ENCODE assay signal across 8 mouse cellular contexts in the genomic region with DNA sequence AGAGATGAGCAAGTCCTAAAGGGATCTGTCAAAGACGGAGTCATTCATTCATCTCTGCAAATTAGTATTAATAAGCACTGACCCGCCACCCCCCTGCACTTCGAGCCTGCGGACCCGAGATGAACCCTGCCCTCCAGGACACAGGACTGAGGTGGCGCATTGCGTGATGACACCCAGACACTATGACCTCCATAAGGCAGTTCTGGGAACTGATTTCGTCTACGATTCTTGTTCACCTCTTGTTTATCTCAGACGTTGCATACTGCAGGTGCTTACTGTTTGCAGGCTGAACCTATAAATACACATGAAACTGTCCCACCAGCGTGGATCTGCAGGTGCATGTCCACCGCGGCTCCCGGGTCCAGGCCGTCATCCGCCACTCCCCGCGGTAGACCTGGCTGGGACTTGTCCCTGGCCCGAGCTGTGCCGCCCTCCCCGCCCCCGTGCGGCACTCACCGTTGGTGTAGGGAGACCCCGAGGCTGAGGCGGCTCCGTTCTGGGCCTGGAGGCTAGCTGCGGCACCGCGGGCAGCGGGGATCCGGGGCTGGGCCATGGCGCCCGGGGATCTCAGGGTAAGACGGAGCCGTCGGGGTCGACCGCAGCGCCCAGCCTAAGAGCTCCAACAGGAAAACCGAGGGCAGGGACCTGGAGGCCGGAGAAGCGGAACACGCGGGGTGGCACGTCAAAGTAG. TPM values are rescaled to one million over a fixed set of nuclear protein-coding genes. Genes with fewer than 3 reads are reported as not detected.
A peak's percentile ranks its signal among the peaks of the same experiment; 100 is the strongest.
DNase-seq lines count a peak whose midpoint lies in the region; ATAC-seq and TF ChIP-seq lines count a peak whose summit lies in the region.

No protein-coding gene starts in this region.

- WGBS in cerebellum, adult 2 months: 1% methylated on average over 46 of the region's 46 CpGs
- WGBS in heart, embryonic 16.5 days: under 1% methylated on average over 46 of the region's 46 CpGs
- under 1% methylated on average over 43 of the region's 46 CpGs for WGBS in limb, embryonic 14.5 days
- under 1% methylated on average over 45 of the region's 46 CpGs for WGBS in midbrain, postnatal 0 days

- peak overlapping the region; percentile 32 for H3K27ac ChIP-seq in cerebellum, adult 2 months (ENCODE audit: insufficient read depth, low read length)
- H3K27ac ChIP-seq in heart, embryonic 16.5 days (ENCODE audit: low read length): peak overlapping the region; percentile 64
- peak overlapping the region; percentile 63 for H3K27ac ChIP-seq in limb, embryonic 14.5 days (replicated peaks; ENCODE audit: low read depth, low read length)
- peak overlapping the region; percentile 79 for H3K27ac ChIP-seq in midbrain, postnatal 0 days (ENCODE audit: low read depth, low read length)

- no peak for DNase-seq in cerebellum, adult 2 months
- no peak for DNase-seq in cerebellum, adult 8-10 months
- peak; percentile 46 for DNase-seq in urinary bladder, postnatal 14 days (ENCODE audit: low spot score)
- no peak for DNase-seq in urinary bladder, adult 18-20 months (ENCODE audit: low spot score in 2 of 2)
- DNase-seq in limb, embryonic 14.5 days (ENCODE audit: low spot score): no peak
- peak; percentile 2 for DNase-seq in midbrain, postnatal 0 days (ENCODE audit: low spot score)
- no peak for DNase-seq in layer of hippocampus, adult 18-20 months (ENCODE audit: low spot score in 2 of 2)

- peak overlapping the region; percentile 90 for H3K4me2 ChIP-seq in heart, embryonic 16.5 days (ENCODE audit: low read depth, low read length)
- H3K4me2 ChIP-seq in limb, embryonic 14.5 days (replicated peaks; ENCODE audit: low read depth, low read length, severe bottlenecking): peak overlapping the region; percentile 81
- peak overlapping the region; percentile 89 for H3K4me2 ChIP-seq in midbrain, postnatal 0 days (ENCODE audit: low read depth, low read length, poor library complexity, severe bottlenecking)

- no peak for TF ChIP-seq POLR2A in cerebellum, adult 2 months (IDR thresholded peaks at IDR 0.05; ENCODE audit: borderline replicate concordance, insufficient read depth, low read length)
- no peak for TF ChIP-seq POLR2A in limb, embryonic 14.5 days (IDR thresholded peaks at IDR 0.05; ENCODE audit: borderline replicate concordance, extremely low read depth, insufficient read depth, insufficient read length)

- peak overlapping the region; percentile 94 for H3K9ac ChIP-seq in heart, embryonic 16.5 days (ENCODE audit: low read length)
- H3K9ac ChIP-seq in limb, embryonic 14.5 days (ENCODE audit: low read depth, low read length, severe bottlenecking): peak overlapping the region; percentile 93
- peak overlapping the region; percentile 97 for H3K9ac ChIP-seq in midbrain, postnatal 0 days (replicated peaks; ENCODE audit: low read length, poor library complexity, severe bottlenecking)

- no peaks in the 10 kb centered on the region for H3K27me3 ChIP-seq in cerebellum, adult 2 months (ENCODE audit: control insufficient read depth, insufficient read depth, low read length)
- no peaks in the 10 kb centered on the region for H3K27me3 ChIP-seq in heart, embryonic 16.5 days (ENCODE audit: control insufficient read depth, insufficient read depth, low read length)
- no peaks in the 10 kb centered on the region for H3K27me3 ChIP-seq in limb, embryonic 14.5 days (ENCODE audit: control insufficient read depth, insufficient read depth, low read length)
- 0 out of 2 replicates have a peak, but pooled peaks cover 3% of the 10 kb centered on the region for H3K27me3 ChIP-seq in midbrain, postnatal 0 days (ENCODE audit: insufficient read depth, low read length)

- H3K9me3 ChIP-seq in heart, embryonic 16.5 days (replicated peaks; ENCODE audit: control insufficient read depth, low read length): no peaks in the 10 kb centered on the region
- H3K9me3 ChIP-seq in limb, embryonic 14.5 days (ENCODE audit: control insufficient read depth, low read length): no peaks in the 10 kb centered on the region
- H3K9me3 ChIP-seq in midbrain, postnatal 0 days (ENCODE audit: low read length): no peaks in the 10 kb centered on the region

- peak; percentile 82 for ATAC-seq in heart, embryonic 16.5 days (replicated peaks; ENCODE audit: extremely low read depth, insufficient read depth, low FRiP score)
- peak; percentile 56 for ATAC-seq in limb, embryonic 14.5 days (ENCODE audit: low FRiP score, low read depth)
- peak; percentile 77 for ATAC-seq in midbrain, postnatal 0 days (ENCODE audit: low FRiP score)

- H3K4me1 ChIP-seq in cerebellum, adult 2 months (ENCODE audit: control insufficient read depth, insufficient read depth, low read length): no peaks in the 10 kb centered on the region; the same call in 1 of the 2 replicates
- peaks cover 17% of the 10 kb centered on the region for H3K4me1 ChIP-seq in heart, embryonic 16.5 days (ENCODE audit: control insufficient read depth, insufficient read depth, low read length)
- H3K4me1 ChIP-seq in limb, embryonic 14.5 days (ENCODE audit: control insufficient read depth, insufficient read depth, low read length): peaks cover 9% of the 10 kb centered on the region
- peaks cover 2% of the 10 kb centered on the region; the same call in 1 of the 2 replicates for H3K4me1 ChIP-seq in midbrain, postnatal 0 days (ENCODE audit: insufficient read depth, low read length)

- no peak for TF ChIP-seq CTCF in cerebellum, adult 2 months (IDR thresholded peaks at IDR 0.05; ENCODE audit: borderline replicate concordance, insufficient read depth, low read depth, low read length)
- no peak for TF ChIP-seq CTCF in midbrain, postnatal 0 days (IDR thresholded peaks at IDR 0.05)

- H3K4me3 ChIP-seq in cerebellum, adult 2 months (replicated peaks; ENCODE audit: insufficient read depth, low read depth, low read length): peak overlapping the region; percentile 95
- peak overlapping the region; percentile 91 for H3K4me3 ChIP-seq in heart, embryonic 16.5 days (ENCODE audit: low read length)
- peak overlapping the region; percentile 99 for H3K4me3 ChIP-seq in limb, embryonic 14.5 days (replicated peaks; ENCODE audit: low read length)
- peak overlapping the region; percentile 99 for H3K4me3 ChIP-seq in midbrain, postnatal 0 days (ENCODE audit: low read depth, low read length)

- no peaks in the 10 kb centered on the region for H3K36me3 ChIP-seq in heart, embryonic 16.5 days (ENCODE audit: control insufficient read depth, insufficient read depth)
- no peaks in the 10 kb centered on the region; the same call in 1 of the 2 replicates for H3K36me3 ChIP-seq in limb, embryonic 14.5 days (ENCODE audit: control insufficient read depth, insufficient read depth, low read length)
- no peaks in the 10 kb centered on the region for H3K36me3 ChIP-seq in midbrain, postnatal 0 days (ENCODE audit: insufficient read depth, low read length)

RNA-seq across cellular contexts. Expression of a gene that starts 7.7 kb away (rescaled TPM):
- polyA plus RNA-seq in cerebellum, adult 2 months (2012; rRNA removed): 11.0 and 12.3 TPM in 2 replicates
- polyA plus RNA-seq in heart, embryonic 16.5 days (2015; fragmentation: Nextera tagmentation; extraction: Ambion mirVana): 9.7 and 10.7 TPM in 2 replicates
- polyA plus RNA-seq in limb, embryonic 14.5 days (2012; rRNA removed): 15.2 and 19.4 TPM in 2 replicates
- polyA plus RNA-seq in limb, embryonic 14.5 days (2014; fragmentation: Nextera tagmentation; extraction: Ambion mirVana): 18.0 and 18.5 TPM in 2 replicates
- 15.9 and 16.7 TPM in 2 replicates for total RNA-seq in midbrain, postnatal 0 days (2014; rRNA removed)
- 10.5 and 12.5 TPM in 2 replicates for polyA plus RNA-seq in midbrain, postnatal 0 days (2015; fragmentation: Nextera tagmentation; extraction: Ambion mirVana)
- total RNA-seq in layer of hippocampus, adult 18-20 months (2021): 10 to 100 TPM; 17.8 to 19.4 TPM

RNA-seq across cellular contexts. Expression of a gene that starts 7.7 kb away (rescaled TPM):
- polyA plus RNA-seq in cerebellum, adult 2 months (2012; rRNA removed): 93.3 and 95.1 TPM in 2 replicates
- polyA plus RNA-seq in heart, embryonic 16.5 days (2015; fragmentation: Nextera tagmentation; extraction: Ambion mirVana): 136 and 138 TPM in 2 replicates
- polyA plus RNA-seq in limb, embryonic 14.5 days (2012; rRNA removed): 54.7 and 55.1 TPM in 2 replicates
- polyA plus RNA-seq in limb, embryonic 14.5 days (2014; fragmentation: Nextera tagmentation; extraction: Ambion mirVana): 98.2 and 117 TPM in 2 replicates
- total RNA-seq in midbrain, postnatal 0 days (2014; rRNA removed): 115 TPM in 2 replicates
- polyA plus RNA-seq in midbrain, postnatal 0 days (2015; fragmentation: Nextera tagmentation; extraction: Ambion mirVana): 230 and 239 TPM in 2 replicates
- 10 to 100 TPM; 64.5 to 65.9 TPM for total RNA-seq in layer of hippocampus, adult 18-20 months (2021)

Comparison
In these comparisons a context has a peak if more than half of its experiments do, and no peak if none do; other contexts are left out.
1. DNase-seq: peak in urinary bladder, postnatal 14 days (single experiment) and midbrain, postnatal 0 days (single experiment); none in cerebellum, adult 2 months (0 of 2), cerebellum, adult 8-10 months (single experiment), urinary bladder, adult 18-20 months (0 of 2), limb, embryonic 14.5 days (single experiment) and layer of hippocampus, adult 18-20 months (0 of 2).
2. Peak in every context shown above with its lines, with median percentiles within 50 percentile points of each other: H3K27ac ChIP-seq, H3K4me3 ChIP-seq, ATAC-seq, H3K4me2 ChIP-seq and H3K9ac ChIP-seq.